Mouse (Mus musculus) CD4-positive, CD25-positive, alpha-beta regulatory T cell, adult 2 months (primary cell): ENCODE measurements around the gene Impg1.

ENCODE experiments used
- DNase-seq: peaks from one replicate; pipeline ENCODE4 v3.0.0-alpha.2; 2012; ENCODE audit warnings: low read depth, low spot score

Gene Impg1

GRCm38 (mm10) chr9:80465381-80465780 is at the start of gene Impg1:
Gene Impg1 (minus strand): TSS chr9:80465481.
- DNase-seq = no peak

GRCm38 (mm10) chr9:80509464-80510153 is 44.3 kb upstream of the Impg1 start:
- DNase-seq = no peak

- DNase-seq = no peak
These were observed 39.3 kb upstream of the Impg1 start for GRCm38 (mm10) chr9:80504496-80505012.

- no peak for DNase-seq
These were observed 26.3 kb upstream of the Impg1 start for GRCm38 (mm10) chr9:80491591-80491990.

DNA sequence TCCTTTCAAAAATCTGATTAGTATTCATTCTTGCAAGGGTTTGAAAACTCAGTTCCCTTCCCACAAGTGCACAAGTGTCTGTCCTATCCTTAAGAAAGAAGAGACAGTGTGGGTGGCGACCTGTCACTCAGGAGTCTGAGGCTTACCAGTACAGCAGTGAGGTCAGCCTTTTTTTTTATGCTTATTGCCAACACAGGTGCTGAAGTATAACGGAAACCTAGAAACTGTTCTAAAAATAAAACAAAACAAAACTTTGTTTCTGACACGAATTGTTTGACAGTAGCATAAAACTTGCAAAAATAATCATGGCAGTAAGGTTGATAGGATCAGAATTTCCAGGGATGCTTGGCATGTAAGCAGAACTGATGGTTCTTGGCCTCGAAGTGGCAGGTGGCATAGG is 4.9 kb downstream of the Impg1 start:
- no peak for DNase-seq

- DNase-seq = no peak
These were observed 14.6 kb downstream of the Impg1 start for GRCm38 (mm10) chr9:80450467-80451261.

DNA sequence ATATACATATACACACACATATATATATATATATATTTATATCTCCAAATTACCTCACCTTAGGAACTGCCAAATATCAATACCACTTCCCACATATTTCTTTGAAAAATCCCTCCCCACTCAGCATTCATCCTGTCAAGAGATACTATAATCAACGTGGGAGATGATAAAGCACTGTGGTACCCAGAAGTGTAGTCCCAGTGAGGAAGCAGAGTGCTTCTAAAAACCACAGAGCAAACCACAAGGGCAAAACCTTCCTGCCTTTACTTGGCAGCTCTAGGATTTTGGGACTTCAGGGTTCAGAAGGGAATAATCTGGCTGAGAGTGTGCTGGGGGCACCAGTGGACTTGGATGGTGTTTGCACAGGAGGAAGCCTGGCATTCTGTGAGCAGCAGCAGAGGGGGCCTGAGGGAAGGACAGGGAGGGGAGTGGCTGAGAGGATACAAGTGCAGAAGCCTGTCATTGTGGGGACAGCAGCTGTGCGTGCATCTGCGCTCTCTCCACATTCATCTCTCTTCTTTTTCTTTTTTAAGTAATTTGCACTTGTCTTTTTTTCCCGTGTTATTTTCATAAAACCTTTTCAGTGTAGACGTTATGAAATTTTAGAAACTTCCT is 24.1 kb downstream of the Impg1 start:
- no peak for DNase-seq

DNA sequence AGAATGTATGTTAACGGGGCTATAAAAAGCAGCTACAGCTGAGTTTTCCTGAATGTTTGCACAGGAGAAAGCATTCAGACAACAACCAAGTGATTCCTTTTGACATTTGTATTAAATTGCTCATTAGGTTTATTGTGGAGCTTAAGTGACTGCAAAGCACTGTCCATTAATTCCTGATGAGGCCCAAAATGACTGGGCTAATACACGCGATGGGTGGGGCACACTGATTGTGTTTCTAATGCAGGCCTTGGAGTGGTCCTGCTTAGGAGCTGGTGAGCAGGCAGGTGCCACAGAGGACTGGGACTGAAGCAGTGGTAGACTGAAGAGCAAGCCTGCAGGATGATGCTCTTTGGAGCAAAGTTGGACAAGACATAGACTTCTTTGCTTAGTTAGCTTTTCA is 73.9 kb downstream of the Impg1 start:
- DNase-seq = no peak

GRCm38 (mm10) chr9:80391002-80391401 is 74.3 kb downstream of the Impg1 start:
- DNase-seq = no peak

DNA sequence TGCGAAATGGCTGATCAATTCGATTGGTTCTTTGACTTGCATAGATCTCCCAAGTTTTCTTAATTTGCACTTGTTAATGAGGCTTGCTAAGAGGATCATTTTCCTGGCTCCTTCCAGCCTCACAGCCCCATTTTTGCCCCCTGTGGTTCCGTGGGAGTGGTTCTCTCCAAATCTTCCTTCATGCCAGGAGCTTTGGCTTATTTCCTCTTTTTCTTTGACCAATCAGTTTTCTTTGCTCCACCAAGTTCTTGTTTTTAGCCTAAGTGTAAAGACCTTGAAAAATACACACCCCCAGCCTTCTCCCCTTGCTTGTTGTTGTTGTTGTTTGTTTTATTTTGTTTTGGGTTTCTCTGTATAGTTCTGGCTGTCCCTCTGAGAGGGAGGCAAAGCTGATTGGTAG is 77.4 kb downstream of the Impg1 start:
- DNase-seq = no peak

- no peak for DNase-seq
These were observed 78.8 kb downstream of the Impg1 start for GRCm38 (mm10) chr9:80386492-80386891.

DNA sequence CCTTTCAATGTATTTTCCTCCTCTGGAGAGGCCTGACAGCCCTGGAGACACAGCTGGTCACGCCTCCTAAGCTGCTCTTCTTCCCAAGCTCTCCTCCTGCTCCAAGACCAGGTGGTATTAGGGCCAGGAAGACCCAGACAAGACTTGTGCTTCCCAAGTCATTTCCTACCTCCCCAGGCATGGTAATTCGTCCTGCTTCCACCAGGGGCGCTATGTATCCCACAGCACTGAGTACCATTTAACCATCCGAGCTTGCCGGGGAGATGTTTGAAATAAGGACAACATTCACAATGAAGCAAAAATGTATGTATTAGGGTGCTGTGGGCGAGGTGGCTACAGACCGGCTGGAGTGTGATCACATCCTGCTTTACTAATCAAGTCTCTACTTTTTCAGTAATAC is 79.3 kb downstream of the Impg1 start:
- DNase-seq = peak; percentile 74

DNA sequence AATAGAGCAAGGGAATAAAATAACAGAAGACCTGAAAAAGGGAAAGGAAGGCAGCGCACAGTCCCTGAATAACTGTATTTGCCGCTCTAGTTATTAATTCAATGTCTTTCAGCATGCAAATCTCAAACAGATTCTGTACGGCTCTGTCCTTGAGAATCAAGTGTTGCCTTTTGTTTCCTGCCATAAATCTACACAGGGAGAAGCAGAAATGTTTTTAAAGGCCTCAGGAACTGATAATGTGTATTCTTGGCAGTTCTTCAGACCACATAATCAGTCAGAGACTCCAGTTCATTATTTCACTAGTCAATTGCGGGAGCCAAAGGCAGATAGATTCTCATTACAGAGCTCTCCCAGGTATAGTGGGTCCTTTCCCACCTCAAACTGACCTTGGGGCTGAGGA is 82.6 kb downstream of the Impg1 start:
- no peak for DNase-seq

- DNase-seq = no peak
These were observed 85.1 kb downstream of the Impg1 start for GRCm38 (mm10) chr9:80380078-80380645.

DNA sequence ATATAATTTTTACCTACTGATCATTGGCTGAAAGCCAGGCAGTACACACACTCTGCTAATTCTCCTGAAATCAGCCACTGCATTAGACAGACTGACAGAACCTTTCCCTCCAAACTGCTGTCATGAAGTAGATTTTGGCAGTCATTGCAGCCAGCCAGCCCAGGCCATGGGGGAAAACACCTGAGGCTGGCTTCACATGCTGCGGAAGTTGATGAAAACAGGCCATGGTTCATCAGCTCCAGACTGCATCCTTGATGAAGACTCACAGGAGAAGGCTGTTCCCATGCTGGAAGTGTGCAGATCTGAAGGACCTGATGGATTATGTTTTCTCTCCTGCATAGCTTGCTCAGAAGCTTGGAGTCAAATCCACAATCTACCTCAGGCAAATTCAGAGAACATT is 91.2 kb downstream of the Impg1 start:
- no peak for DNase-seq

DNA sequence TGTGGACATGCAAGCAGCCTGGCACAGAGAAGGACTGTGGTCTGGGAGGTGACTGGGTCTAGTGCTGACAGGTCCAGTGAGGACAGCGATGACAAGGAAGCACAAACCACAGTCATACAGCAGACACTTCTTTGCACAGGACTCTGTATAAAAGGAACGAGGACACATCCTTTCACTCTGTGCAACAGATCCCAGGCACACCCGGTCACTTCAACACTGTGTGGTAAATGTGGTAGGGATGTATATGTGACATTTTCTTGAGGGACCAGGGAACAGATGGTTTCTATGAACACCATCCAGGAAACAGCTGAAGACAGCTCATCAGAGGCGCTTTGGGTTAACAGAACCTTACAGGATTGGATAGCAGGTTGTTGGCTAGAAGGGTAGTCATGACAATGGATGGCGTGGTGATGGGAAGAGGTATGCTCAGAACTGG is 92.0 kb downstream of the Impg1 start:
- DNase-seq = no peak

GRCm38 (mm10) chr9:80368636-80369035 is 96.6 kb downstream of the Impg1 start:
- DNase-seq = no peak

- no peak for DNase-seq
These were observed 97.6 kb downstream of the Impg1 start for GRCm38 (mm10) chr9:80367520-80368204.

- DNase-seq = peak; percentile 21
These were observed 105.2 kb downstream of the Impg1 start for GRCm38 (mm10) chr9:80360063-80360462.

DNA sequence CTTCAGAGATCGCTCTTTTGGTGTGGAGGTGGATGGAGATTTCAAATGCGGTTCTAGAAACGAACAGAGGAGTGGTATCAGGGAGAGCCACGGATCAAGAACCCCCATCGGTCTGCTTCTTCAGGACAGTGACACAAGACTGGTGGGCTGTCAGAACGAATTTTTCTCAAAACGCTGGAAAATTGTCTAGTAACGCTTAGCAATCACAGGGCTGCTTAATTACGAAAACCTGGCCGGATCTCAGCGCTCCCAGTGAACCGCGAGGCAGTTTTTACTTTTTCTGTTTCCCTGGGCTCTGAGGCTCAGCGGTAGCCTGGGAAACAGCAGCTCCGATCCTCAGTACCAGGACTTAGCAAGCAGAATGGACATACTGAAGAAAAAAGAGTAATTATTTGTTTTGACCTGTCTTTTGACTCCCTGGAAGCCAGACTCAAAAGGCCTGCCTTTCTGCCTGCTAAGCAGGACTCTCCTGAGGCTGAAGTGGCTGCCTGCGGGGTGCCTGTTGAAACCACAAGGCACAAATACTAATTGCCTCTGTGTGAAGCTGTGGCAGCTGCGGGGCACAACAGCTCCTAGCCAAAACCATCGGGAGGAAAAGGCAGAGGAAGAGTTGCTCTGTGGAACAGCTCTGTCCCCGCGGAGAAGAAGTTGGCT is 113.5 kb downstream of the Impg1 start:
- no peak for DNase-seq

DNA sequence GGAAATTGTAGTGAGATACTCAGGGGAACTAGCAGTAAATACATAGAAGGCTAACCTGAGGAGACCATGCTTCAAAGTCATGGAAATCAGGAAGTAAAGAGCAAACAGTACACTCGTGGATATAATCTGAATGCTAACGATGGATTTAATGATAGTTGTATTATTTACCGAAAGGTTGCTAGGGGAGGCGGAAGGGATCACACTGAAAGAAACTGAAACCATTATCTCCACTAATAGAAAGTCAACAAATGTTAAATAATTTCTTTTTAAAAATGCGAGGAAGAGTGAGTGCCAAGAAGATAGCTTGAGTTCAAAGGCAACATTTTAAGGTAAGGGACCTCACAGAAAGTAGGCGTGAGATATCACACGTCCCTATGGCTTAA is 114.0 kb downstream of the Impg1 start:
- no peak for DNase-seq
